Mouse (Mus musculus): ENCODE results near the gene Gm28308.

DNA sequence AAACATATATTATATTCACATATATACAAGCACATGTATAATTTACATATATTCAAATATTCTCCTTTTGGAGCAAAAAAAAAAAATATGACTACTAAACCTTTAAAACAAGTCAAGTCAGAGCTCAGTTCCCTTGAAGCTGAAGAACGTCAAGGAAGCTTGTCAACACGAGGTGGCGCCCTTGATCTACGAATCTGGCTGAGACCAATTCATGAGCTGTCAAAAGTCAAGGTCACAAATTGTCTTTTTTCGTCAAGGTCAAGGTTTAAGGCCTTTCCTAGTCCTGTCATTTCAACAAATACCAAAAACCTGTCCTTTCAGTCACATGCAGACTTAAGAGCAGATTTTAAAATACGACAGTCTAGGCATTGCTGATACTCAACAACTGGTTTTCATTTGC, 43.8 kb upstream of the Gm28308 start:
- TF ChIP-seq GATA1 (IDR thresholded peaks at IDR 0.05; ENCODE audit: borderline replicate concordance, low read length) = no peak
- TF ChIP-seq FLI1 (IDR thresholded peaks at IDR 0.05; ENCODE audit: low read length) = no peak
